Mouse (Mus musculus): ENCODE results near the gene Fgfr2.
A peak's percentile ranks its signal among the peaks of the same experiment; 100 is the strongest.

Fgfr2 gene

GRCm38 (mm10) chr7:132723906-132724305, 399.2 kb downstream of the Fgfr2 start:
- no peak for DNase-seq (ENCODE audit: low read depth, low spot score)

- DNase-seq (ENCODE audit: low read depth, low spot score): no peak
Measured at GRCm38 (mm10) chr7:132722401-132723370, 400.5 kb downstream of the Fgfr2 start.

GRCm38 (mm10) chr7:132720562-132720961, 402.6 kb downstream of the Fgfr2 start:
- DNase-seq (ENCODE audit: low read depth, low spot score): no peak

GRCm38 (mm10) chr7:132719570-132719969, 403.6 kb downstream of the Fgfr2 start:
- no peak for DNase-seq (ENCODE audit: low read depth, low spot score)

GRCm38 (mm10) chr7:132715259-132715658, 407.9 kb downstream of the Fgfr2 start:
- no peak for DNase-seq (ENCODE audit: low read depth, low spot score)

- DNase-seq (ENCODE audit: low read depth, low spot score): no peak
Measured at GRCm38 (mm10) chr7:132714236-132714923, 408.8 kb downstream of the Fgfr2 start.

GRCm38 (mm10) chr7:132713483-132714126, 409.5 kb downstream of the Fgfr2 start:
- no peak for DNase-seq (ENCODE audit: low read depth, low spot score)

- DNase-seq (ENCODE audit: low read depth, low spot score): no peak
Measured at GRCm38 (mm10) chr7:132712956-132713355, 410.2 kb downstream of the Fgfr2 start.

GRCm38 (mm10) chr7:132712044-132712708, 411.0 kb downstream of the Fgfr2 start:
- no peak for DNase-seq (ENCODE audit: low read depth, low spot score)

GRCm38 (mm10) chr7:132711579-132711978, 411.6 kb downstream of the Fgfr2 start:
- no peak for DNase-seq (ENCODE audit: low read depth, low spot score)

- no peak for DNase-seq (ENCODE audit: low read depth, low spot score)
Measured at GRCm38 (mm10) chr7:132705130-132705529, 418.0 kb downstream of the Fgfr2 start.

- no peak for DNase-seq (ENCODE audit: low read depth, low spot score)
Measured at GRCm38 (mm10) chr7:132704310-132704875, 418.8 kb downstream of the Fgfr2 start.

- DNase-seq (ENCODE audit: low read depth, low spot score): no peak
Measured at GRCm38 (mm10) chr7:132703515-132704309, 419.4 kb downstream of the Fgfr2 start.

GRCm38 (mm10) chr7:132702492-132703070, 420.6 kb downstream of the Fgfr2 start:
- DNase-seq (ENCODE audit: low read depth, low spot score): no peak

- no peak for DNase-seq (ENCODE audit: low read depth, low spot score)
Measured at GRCm38 (mm10) chr7:132702024-132702423, 421.1 kb downstream of the Fgfr2 start.

GRCm38 (mm10) chr7:132701412-132701811, 421.7 kb downstream of the Fgfr2 start:
- DNase-seq (ENCODE audit: low read depth, low spot score): no peak

GRCm38 (mm10) chr7:132700107-132700506, 423.0 kb downstream of the Fgfr2 start:
- peak; percentile 13 for DNase-seq (ENCODE audit: low read depth, low spot score)

- DNase-seq (ENCODE audit: low read depth, low spot score): no peak
Measured at GRCm38 (mm10) chr7:132699639-132700038, 423.5 kb downstream of the Fgfr2 start.

GRCm38 (mm10) chr7:132699165-132699564, 424.0 kb downstream of the Fgfr2 start:
- no peak for DNase-seq (ENCODE audit: low read depth, low spot score)

- DNase-seq (ENCODE audit: low read depth, low spot score): no peak
Measured at GRCm38 (mm10) chr7:132698737-132699136, 424.4 kb downstream of the Fgfr2 start.
